Mouse (Mus musculus) left cerebral cortex, postnatal 14 days (tissue): Measurements from ENCODE around the gene Aspm. TPM values are rescaled to one million over a fixed set of nuclear protein-coding genes. Genes with fewer than 3 reads are reported as not detected.

Experiments
- DNase-seq, 2 experiments: peaks; one replicate each; pipeline ENCODE4 v3.0.0; 2021 to 2022; ENCODE audit warnings: low spot score in 2 of 2, mixed read lengths in 1 of 2
- intact Hi-C: fragments of 180-260 bp; cut with DNase I; formaldehyde crosslinking; loops from one replicate; pipeline ENCODE4 v1.15.1; 2025
- total RNA-seq, 2 experiments: library from RNA; stranded (reverse); gene quantifications; 2 replicates each; pipeline ENCODE4 v1.2.3; 2021

Aspm gene
- total RNA-seq, 2 experiments from 2014 or later, result 0.95 to 1.4 TPM

GRCm38 (mm10) chr1:139496212-139496611 is 41.6 kb downstream of the Aspm start:
- no peak for DNase-seq
- intact Hi-C loops, result no loop called here

- intact Hi-C loops, result no loop called here
- DNase-seq, result no peak
Observed at GRCm38 (mm10) chr1:139499751-139500150, 45.2 kb downstream of the Aspm start.

GRCm38 (mm10) chr1:139501258-139501752 is 46.7 kb downstream of the Aspm start, which contains the start of gene F13b:
Gene F13b (plus strand): TSS chr1:139501702.
- DNase-seq, result no peak
- intact Hi-C loops, result no loop called here

- DNase-seq, result no peak
- intact Hi-C loops, result no loop called here
Observed at GRCm38 (mm10) chr1:139514556-139514955, 60.0 kb downstream of the Aspm start.

Other genes starting within 250 kb of the Aspm start
- under 1 TPM; 0.68 to 0.97 TPM for gene Crb1, start 77.7 kb upstream of the Aspm start, total RNA-seq
- gene Zbtb41, start 32.5 kb upstream of the Aspm start, total RNA-seq, result 10 to 100 TPM; 28.3 to 30.4 TPM
- gene F13b, start 46.9 kb downstream of the Aspm start, total RNA-seq, result not detected
- gene Cfhr1, start 105.5 kb downstream of the Aspm start, total RNA-seq, result not detected